ENCODE assay signal across 15 mouse cellular contexts in genomic region chr13:48942471-48942870, GRCm38 (mm10). TPM values are rescaled to one million over a fixed set of nuclear protein-coding genes. Genes with fewer than 3 reads are reported as not detected.
DNase-seq lines count a peak whose midpoint lies in the region; ATAC-seq lines count a peak whose summit lies in the region.
"Had no signal": no experiment of that assay in that cellular context is flagged by ENCODE, and none has a peak within 500 bp of the region (broad histone marks: within the 10 kb centered on the region; RNA-seq: fewer than 3 reads in every experiment).

No protein-coding gene starts in this region.

- peak; percentile 47 for DNase-seq in MEL-GATA-1-ER (ENCODE audit: extremely low read depth, low read depth)
- DNase-seq in hindbrain, embryonic 10.5 days (ENCODE audit: low spot score) = no peak
- no peak for DNase-seq in MN1 (ENCODE audit: low spot score)
- no peak for DNase-seq in gastrocnemius, adult 8-10 months (ENCODE audit: low spot score in 2 of 2)
- DNase-seq: cerebellum, postnatal 14 days; thymus, postnatal 14 days had no signal

- no peak overlapping the region for H3K4me3 ChIP-seq in intestine, embryonic 16.5 days (ENCODE audit: low read length)
- no peak overlapping the region for H3K4me3 ChIP-seq in intestine, embryonic 15.5 days (replicated peaks)
- no peak overlapping the region for H3K4me3 ChIP-seq in hindbrain, embryonic 10.5 days
- H3K4me3 ChIP-seq: embryonic facial prominence, embryonic 10.5 days; limb, embryonic 10.5 days; lung, embryonic 15.5 days; megakaryocyte, embryonic 14.5 days; neural tube, embryonic 13.5 days had no signal

- H3K9me3 ChIP-seq in intestine, embryonic 16.5 days (ENCODE audit: control insufficient read depth, low read length) = no peaks in the 10 kb centered on the region
- no peaks in the 10 kb centered on the region for H3K9me3 ChIP-seq in intestine, embryonic 15.5 days
- H3K9me3 ChIP-seq in hindbrain, embryonic 10.5 days = no peaks in the 10 kb centered on the region
- H3K9me3 ChIP-seq: embryonic facial prominence, embryonic 10.5 days; limb, embryonic 10.5 days; lung, embryonic 15.5 days; megakaryocyte, embryonic 14.5 days; neural tube, embryonic 13.5 days had no signal

- H3K9ac ChIP-seq in intestine, embryonic 16.5 days (ENCODE audit: low read depth, low read length) = no peak overlapping the region
- H3K9ac ChIP-seq in intestine, embryonic 15.5 days = no peak overlapping the region
- H3K9ac ChIP-seq: lung, embryonic 15.5 days; neural tube, embryonic 13.5 days had no signal

- 58% methylated on average over 2 of the region's 2 CpGs for WGBS in intestine, embryonic 16.5 days
- 49% methylated on average over 2 of the region's 2 CpGs for WGBS in intestine, embryonic 15.5 days
- 91% methylated on average over 2 of the region's 2 CpGs for WGBS in hindbrain, embryonic 10.5 days

- H3K36me3 ChIP-seq in intestine, embryonic 16.5 days (ENCODE audit: control insufficient read depth, insufficient read depth, low read length) = no peaks in the 10 kb centered on the region; the same call in 1 of the 2 replicates
- H3K36me3 ChIP-seq in intestine, embryonic 15.5 days = peaks cover 5% of the 10 kb centered on the region; the same call in 1 of the 2 replicates
- peaks cover 79% of the 10 kb centered on the region for H3K36me3 ChIP-seq in hindbrain, embryonic 10.5 days

- H3K27ac ChIP-seq in intestine, embryonic 16.5 days (ENCODE audit: low read length) = no peak overlapping the region
- no peak overlapping the region for H3K27ac ChIP-seq in intestine, embryonic 15.5 days
- H3K27ac ChIP-seq in hindbrain, embryonic 10.5 days = no peak overlapping the region
- H3K27ac ChIP-seq: embryonic facial prominence, embryonic 10.5 days; limb, embryonic 10.5 days; lung, embryonic 15.5 days; neural tube, embryonic 13.5 days had no signal

- H3K4me2 ChIP-seq in intestine, embryonic 16.5 days (ENCODE audit: low read depth, low read length) = no peak overlapping the region
- no peak overlapping the region for H3K4me2 ChIP-seq in intestine, embryonic 15.5 days (replicated peaks)
- H3K4me2 ChIP-seq: lung, embryonic 15.5 days; neural tube, embryonic 13.5 days had no signal

- H3K4me1 ChIP-seq in intestine, embryonic 16.5 days (ENCODE audit: control insufficient read depth, insufficient read depth, low read length) = peaks cover 2% of the 10 kb centered on the region; the same call in 1 of the 2 replicates
- H3K4me1 ChIP-seq in intestine, embryonic 15.5 days (replicated peaks) = no peaks in the 10 kb centered on the region
- no peaks in the 10 kb centered on the region for H3K4me1 ChIP-seq in hindbrain, embryonic 10.5 days (replicated peaks)
- H3K4me1 ChIP-seq: embryonic facial prominence, embryonic 10.5 days; lung, embryonic 15.5 days; neural tube, embryonic 13.5 days had no signal

- no peaks in the 10 kb centered on the region for H3K27me3 ChIP-seq in intestine, embryonic 16.5 days (replicated peaks; ENCODE audit: control insufficient read depth, insufficient read depth, low read length)
- no peaks in the 10 kb centered on the region for H3K27me3 ChIP-seq in intestine, embryonic 15.5 days (replicated peaks)
- no peaks in the 10 kb centered on the region for H3K27me3 ChIP-seq in hindbrain, embryonic 10.5 days (ENCODE audit: insufficient read depth, poor library complexity, severe bottlenecking)
- H3K27me3 ChIP-seq: lung, embryonic 15.5 days; megakaryocyte, embryonic 14.5 days; neural tube, embryonic 13.5 days had no signal

- peak; percentile 23; the same call in 1 of the 2 replicates for ATAC-seq in intestine, embryonic 16.5 days
- ATAC-seq in intestine, embryonic 15.5 days = no peak
- ATAC-seq in erythroid progenitor cell, adult 5-6 weeks (replicated peaks; ENCODE audit: low FRiP score, poor library complexity, severe bottlenecking) = peak; percentile 76
- ATAC-seq in megakaryocyte progenitor cell, adult 5-6 weeks (replicated peaks; ENCODE audit: poor library complexity) = peak; percentile 50

RNA-seq across cellular contexts. Expression of gene Fam120a, which starts 25.3 kb away (rescaled TPM):
- polyA plus RNA-seq in intestine, embryonic 16.5 days (2015; fragmentation: Nextera tagmentation; extraction: Ambion mirVana) = 25.7 and 26.0 TPM in 2 replicates
- polyA plus RNA-seq in intestine, embryonic 15.5 days (2015; fragmentation: Nextera tagmentation; extraction: Ambion mirVana) = 30.5 and 30.7 TPM in 2 replicates
- 158 and 188 TPM in 2 replicates for total RNA-seq in erythroid progenitor cell, adult 5-6 weeks (2015; ENCODE audit: low replicate concordance)
- total RNA-seq in erythroid progenitor cell, adult 5-6 weeks (2017; ENCODE audit: low replicate concordance) = 102 and 103 TPM in 2 replicates
- 211 and 215 TPM in 2 replicates for total RNA-seq in megakaryocyte progenitor cell, adult 5-6 weeks (2015)
- 118 and 129 TPM in 2 replicates for total RNA-seq in megakaryocyte progenitor cell, adult 5-6 weeks (2017)
- 11.9 and 13.7 TPM in 2 replicates for polyA plus RNA-seq in hindbrain, embryonic 10.5 days (2016; fragmentation: Nextera tagmentation; extraction: Ambion mirVana)
- total RNA-seq in gastrocnemius, adult 8-10 months (2022) = 100 to 1,000 TPM; 110 to 144 (median 118) TPM
